Mouse (Mus musculus): ENCODE measurements around the gene Cbfa2t3.

Cbfa2t3 gene

GRCm38 (mm10) chr8:122689315-122689714 lies 9.6 kb downstream of the Cbfa2t3 start:
- DNase-seq (ENCODE audit: low spot score in 2 of 2) = no peak

GRCm38 (mm10) chr8:122686879-122687278 lies 12.0 kb downstream of the Cbfa2t3 start:
- no peak for DNase-seq (ENCODE audit: low spot score in 2 of 2)

GRCm38 (mm10) chr8:122685097-122685861 lies 13.6 kb downstream of the Cbfa2t3 start:
- DNase-seq (ENCODE audit: low spot score in 2 of 2) = no peak

- no peak for DNase-seq (ENCODE audit: low spot score in 2 of 2)
These were observed 16.1 kb downstream of the Cbfa2t3 start for GRCm38 (mm10) chr8:122682820-122683219.

GRCm38 (mm10) chr8:122680171-122680570 lies 18.7 kb downstream of the Cbfa2t3 start:
- no peak for DNase-seq (ENCODE audit: low spot score in 2 of 2)

GRCm38 (mm10) chr8:122679325-122679920 lies 19.5 kb downstream of the Cbfa2t3 start:
- DNase-seq (ENCODE audit: low spot score in 2 of 2) = no peak

GRCm38 (mm10) chr8:122678896-122679210 lies 20.1 kb downstream of the Cbfa2t3 start:
- no peak for DNase-seq (ENCODE audit: low spot score in 2 of 2)

GRCm38 (mm10) chr8:122678061-122678895 lies 20.6 kb downstream of the Cbfa2t3 start:
- peak; percentile 60 to 64 for DNase-seq (ENCODE audit: low spot score in 2 of 2)

- no peak for DNase-seq (ENCODE audit: low spot score in 2 of 2)
These were observed 21.4 kb downstream of the Cbfa2t3 start for GRCm38 (mm10) chr8:122677481-122678021.

GRCm38 (mm10) chr8:122676621-122677480 lies 22.1 kb downstream of the Cbfa2t3 start:
- DNase-seq (ENCODE audit: low spot score in 2 of 2) = no peak

GRCm38 (mm10) chr8:122675596-122676420 lies 23.1 kb downstream of the Cbfa2t3 start:
- DNase-seq (ENCODE audit: low spot score in 2 of 2) = no peak

- no peak for DNase-seq (ENCODE audit: low spot score in 2 of 2)
These were observed 23.9 kb downstream of the Cbfa2t3 start for GRCm38 (mm10) chr8:122674999-122675398.

GRCm38 (mm10) chr8:122673989-122674388 lies 24.9 kb downstream of the Cbfa2t3 start:
- DNase-seq (ENCODE audit: low spot score in 2 of 2) = no peak

GRCm38 (mm10) chr8:122671894-122672293 lies 27.0 kb downstream of the Cbfa2t3 start:
- no peak for DNase-seq (ENCODE audit: low spot score in 2 of 2)

GRCm38 (mm10) chr8:122670718-122671117 lies 28.2 kb downstream of the Cbfa2t3 start:
- no peak for DNase-seq (ENCODE audit: low spot score in 2 of 2)

- no peak for DNase-seq (ENCODE audit: low spot score in 2 of 2)
These were observed 28.9 kb downstream of the Cbfa2t3 start for GRCm38 (mm10) chr8:122670001-122670400.

- no peak for DNase-seq (ENCODE audit: low spot score in 2 of 2)
These were observed 29.5 kb downstream of the Cbfa2t3 start for GRCm38 (mm10) chr8:122669370-122669769.

GRCm38 (mm10) chr8:122667854-122668253 lies 31.1 kb downstream of the Cbfa2t3 start:
- DNase-seq (ENCODE audit: low spot score in 2 of 2) = no peak

- no peak for DNase-seq (ENCODE audit: low spot score in 2 of 2)
These were observed 32.1 kb downstream of the Cbfa2t3 start for GRCm38 (mm10) chr8:122666827-122667226.

GRCm38 (mm10) chr8:122666338-122666764 lies 32.6 kb downstream of the Cbfa2t3 start:
- no peak for DNase-seq (ENCODE audit: low spot score in 2 of 2)

All from urinary bladder, postnatal 36 days (tissue).